Mouse (Mus musculus) hindlimb bud, embryonic 11.5 days (tissue): ENCODE results near the gene Cenpp.
"Not testable (repeated sequence)": the region's sequence is repeated elsewhere in the genome, so short reads cannot be mapped to it uniquely, and the experiment has no call there.

Source experiments
- DNase-seq: peaks from one replicate; pipeline ENCODE4 v3.0.0-alpha.2; 2012; ENCODE audit warnings: low read depth, low spot score; ENCODE audit errors: extremely low spot score

The Cenpp gene

GRCm38 (mm10) chr13:49608589-49609322 lies 43.8 kb downstream of the Cenpp start:
- DNase-seq = no peak

- no peak for DNase-seq
Observed at GRCm38 (mm10) chr13:49607714-49608113, 44.9 kb downstream of the Cenpp start, which contains the start of gene Ogn. TSS of gene Ogn (plus strand) at chr13:49608046.

DNA sequence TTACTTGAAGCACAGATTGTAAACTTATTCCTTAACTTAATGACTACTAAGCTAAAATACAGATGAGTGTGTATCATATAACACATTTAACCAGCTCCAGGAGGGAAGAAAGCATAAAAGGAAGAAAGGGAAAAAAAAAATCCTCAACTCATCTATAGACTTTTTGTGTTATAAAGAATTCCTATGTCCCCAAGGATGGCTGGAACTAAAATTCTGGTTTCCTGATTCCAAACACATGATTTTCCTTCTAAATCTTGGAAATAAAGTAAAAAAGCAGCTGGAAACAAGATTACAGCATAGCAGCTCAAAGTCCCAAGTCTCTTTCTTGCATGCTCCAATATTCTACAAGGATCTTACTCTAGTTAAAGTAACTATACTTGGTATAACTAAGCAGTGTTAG lies 49.0 kb downstream of the Cenpp start:
- no peak for DNase-seq

DNA sequence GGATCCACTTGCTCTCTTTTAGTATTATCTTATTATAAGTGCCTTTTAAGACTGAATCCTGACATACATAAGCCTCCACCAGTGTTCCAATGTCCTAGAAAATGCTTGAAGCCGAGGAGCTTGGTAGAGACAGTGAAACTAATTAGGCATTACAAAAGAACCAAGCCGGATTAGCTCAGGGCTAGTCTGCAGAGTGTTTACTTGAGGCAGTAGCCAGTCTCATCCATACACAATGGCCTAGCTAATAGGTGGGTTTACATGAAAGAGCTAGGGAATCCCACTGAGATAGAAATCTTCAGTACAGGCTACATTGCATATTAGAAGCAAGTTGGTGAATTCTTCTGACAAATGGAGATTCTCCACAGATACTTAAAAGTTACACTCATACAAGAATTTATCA lies 50.0 kb downstream of the Cenpp start:
- not testable (repeated sequence) for DNase-seq

DNA sequence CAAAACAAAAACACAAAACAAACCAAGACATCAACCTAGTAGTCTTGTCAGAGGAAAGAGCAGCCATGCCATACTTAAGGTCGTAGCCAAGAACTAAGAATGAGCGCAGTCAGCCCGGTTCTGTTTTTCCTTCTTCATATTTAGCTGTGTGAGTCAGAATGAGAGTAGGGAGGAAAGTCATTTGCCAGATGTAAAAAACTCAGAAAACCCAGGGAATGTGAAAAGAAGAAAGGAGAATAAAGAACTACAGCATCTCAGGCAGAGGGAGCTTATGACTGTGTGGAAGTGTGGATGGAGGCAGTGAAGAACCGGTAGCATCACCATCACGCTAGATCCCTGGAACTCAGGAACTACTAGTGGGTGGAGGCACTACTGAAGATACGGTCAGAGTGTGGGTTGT lies 66.5 kb downstream of the Cenpp start:
- no peak for DNase-seq

GRCm38 (mm10) chr13:49584307-49585005 lies 68.1 kb downstream of the Cenpp start:
- no peak for DNase-seq

- no peak for DNase-seq
Observed at GRCm38 (mm10) chr13:49583859-49584258, 68.7 kb downstream of the Cenpp start.

DNA sequence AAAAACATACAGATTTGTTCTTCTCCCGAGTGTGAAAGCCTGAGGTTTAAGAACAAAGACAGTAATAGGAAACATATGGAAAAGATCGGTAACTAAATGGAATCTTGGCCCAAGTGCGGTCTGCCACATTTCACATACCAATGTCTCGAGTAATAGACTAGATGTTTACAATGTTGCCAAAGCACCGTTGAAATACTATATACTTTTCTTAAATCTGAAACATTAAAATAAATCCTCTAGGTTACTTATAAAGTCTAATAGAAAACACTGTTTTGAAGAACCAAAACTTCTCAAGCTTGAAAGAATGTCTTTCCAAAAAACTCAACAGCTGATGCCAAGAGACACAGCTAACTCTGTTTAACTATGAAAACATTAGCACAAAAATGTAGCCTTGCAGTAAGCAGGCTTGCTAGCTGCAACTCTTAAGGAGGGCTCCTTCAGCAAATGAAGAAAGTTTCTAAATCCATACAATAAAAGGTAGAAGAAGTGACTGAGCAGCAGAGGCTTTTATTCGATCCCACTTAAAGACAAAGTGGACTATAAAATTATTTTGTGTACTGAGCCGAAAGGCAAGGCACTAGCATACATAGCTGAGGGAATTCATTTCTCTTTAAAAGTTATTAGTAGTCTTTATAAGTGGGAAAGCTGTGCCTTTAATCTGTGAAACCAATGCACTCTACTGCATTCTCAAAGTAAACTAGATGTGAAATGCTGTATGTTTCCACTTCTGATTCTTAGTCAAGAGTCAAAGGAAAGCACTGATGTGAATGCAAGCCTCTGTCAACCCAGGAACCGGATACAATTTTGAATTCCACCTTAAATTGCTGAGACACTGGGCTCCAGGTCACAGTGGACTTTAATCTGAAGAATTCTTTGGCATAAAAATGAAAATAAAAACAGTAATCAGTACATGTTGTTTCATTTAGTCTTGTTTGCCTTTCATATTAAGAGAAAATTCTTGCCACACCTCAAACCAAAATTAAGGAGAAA lies 70.7 kb downstream of the Cenpp start, which contains the start of gene Omd:
TSS of gene Omd (plus strand) at position 922 of the 990 bp plus-strand sequence.
- peak; percentile 56 for DNase-seq

DNA sequence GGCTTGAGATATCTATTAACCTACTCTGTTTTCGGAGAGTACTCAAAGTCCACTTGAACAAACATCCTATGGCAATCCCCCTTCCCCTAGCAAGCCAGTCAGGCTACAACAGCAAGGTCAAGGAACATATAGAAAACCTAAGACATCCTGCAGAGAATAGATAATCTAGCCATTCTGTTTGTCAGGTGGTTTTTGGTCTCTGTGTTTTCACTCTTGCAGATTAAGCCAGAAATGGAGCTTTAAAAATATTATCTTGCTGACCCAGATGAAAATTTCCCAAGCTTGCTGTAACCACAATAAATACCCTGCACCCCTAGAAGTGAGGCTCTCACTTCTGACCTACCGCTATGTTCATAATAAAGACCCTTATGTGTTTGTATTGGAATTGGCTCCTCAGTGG lies 81.2 kb downstream of the Cenpp start:
- DNase-seq = no peak

- no peak for DNase-seq
Observed at GRCm38 (mm10) chr13:49570371-49570770, 82.2 kb downstream of the Cenpp start.

GRCm38 (mm10) chr13:49564347-49564746 lies 88.2 kb downstream of the Cenpp start:
- no peak for DNase-seq

DNA sequence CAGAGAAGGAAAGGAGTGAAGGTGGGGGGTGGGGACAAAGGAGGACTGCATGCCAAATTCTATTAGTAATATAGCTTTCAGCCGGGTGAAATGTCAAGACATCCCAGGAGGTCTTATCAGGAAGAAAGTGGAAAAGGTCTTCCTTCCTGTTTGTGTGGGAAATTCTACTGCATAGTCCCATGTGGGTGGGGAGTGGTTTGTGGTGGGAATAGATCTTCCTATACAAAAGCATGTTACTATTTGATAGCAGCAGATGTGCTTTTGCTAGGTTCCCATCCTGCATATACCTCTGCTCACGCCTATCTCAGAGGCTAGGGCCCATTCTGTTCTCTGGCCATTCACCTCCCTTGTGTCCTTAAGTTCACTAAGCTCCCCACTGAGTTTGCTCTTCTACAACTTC lies 91.7 kb downstream of the Cenpp start:
- DNase-seq = no peak

DNA sequence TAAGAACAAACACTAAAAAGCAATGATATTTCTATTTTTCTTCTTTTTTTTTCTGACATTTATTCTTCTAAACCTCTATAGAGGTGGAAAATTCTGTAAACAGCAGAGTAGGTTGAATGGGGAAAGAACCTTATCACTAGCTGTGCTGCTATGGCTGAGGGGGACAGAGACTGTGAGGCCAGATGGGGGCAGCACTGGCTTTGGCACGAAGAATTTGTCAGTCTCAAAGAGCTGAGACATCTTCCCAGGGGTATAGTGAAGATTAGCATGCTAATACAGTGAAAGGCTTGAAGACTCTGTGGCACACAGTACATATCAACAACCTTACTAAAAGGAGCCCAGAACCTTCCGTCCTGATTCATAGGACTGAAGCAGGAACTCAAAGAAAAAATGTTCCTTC lies 93.4 kb downstream of the Cenpp start:
- DNase-seq = no peak

GRCm38 (mm10) chr13:49556924-49557323 lies 95.7 kb downstream of the Cenpp start:
- DNase-seq = no peak

DNA sequence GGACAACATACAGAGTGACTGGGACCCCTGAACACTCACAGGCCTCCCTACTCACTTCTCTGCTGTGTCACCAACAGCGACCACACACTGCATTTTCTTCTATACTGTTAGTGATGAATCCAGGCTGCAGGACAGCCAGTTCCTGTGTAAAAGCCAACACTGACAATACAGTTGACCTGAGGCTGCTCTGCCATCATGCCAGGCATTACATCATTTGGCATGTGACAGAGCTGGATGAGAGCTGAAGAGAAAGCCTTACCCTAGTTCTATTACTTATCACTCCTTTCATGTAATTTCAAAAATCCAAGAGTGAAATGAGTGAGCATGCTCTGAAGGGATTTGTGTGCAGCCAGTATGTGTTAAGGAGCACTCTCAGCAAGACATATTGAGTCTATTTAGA lies 96.4 kb downstream of the Cenpp start:
- no peak for DNase-seq

- no peak for DNase-seq
Observed at GRCm38 (mm10) chr13:49554519-49554918, 98.1 kb downstream of the Cenpp start.

- DNase-seq = no peak
Observed at GRCm38 (mm10) chr13:49549616-49550015, 103.0 kb downstream of the Cenpp start.

DNA sequence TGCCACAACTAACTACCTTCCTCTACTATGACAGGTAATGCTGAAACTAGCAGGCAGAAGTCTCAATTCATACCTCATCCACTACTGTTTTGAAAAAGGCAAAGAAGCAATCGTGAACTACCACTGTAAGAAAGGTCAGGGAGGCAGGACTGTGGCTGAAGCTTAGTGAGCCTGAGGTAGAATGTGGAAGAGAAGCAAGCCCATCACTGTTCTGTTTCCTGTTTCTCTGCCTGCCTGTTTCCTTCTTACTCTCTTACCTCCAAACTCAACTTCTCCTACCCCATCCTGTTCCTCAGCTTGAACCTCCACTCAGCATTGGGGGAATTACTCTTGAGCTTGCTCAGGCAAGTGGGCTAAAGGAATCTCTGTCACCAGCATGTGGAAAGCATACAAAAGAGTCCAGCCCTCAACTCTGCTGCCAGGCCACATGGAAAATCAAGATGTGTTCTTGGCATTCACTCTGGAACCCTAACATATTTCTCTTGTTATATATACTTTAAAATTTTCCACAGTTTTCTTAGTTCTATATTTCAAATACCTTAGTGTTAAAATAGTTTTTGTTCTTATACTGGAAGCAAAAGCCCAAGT lies 104.9 kb downstream of the Cenpp start:
- DNase-seq = no peak

- no peak for DNase-seq
Observed at GRCm38 (mm10) chr13:49546517-49546916, 106.1 kb downstream of the Cenpp start.

- no peak for DNase-seq
Observed at GRCm38 (mm10) chr13:49545646-49546045, 106.9 kb downstream of the Cenpp start.

GRCm38 (mm10) chr13:49544279-49544678 lies 108.3 kb downstream of the Cenpp start, which contains the start of gene Aspn:
TSS of gene Aspn (plus strand) at chr13:49544443.
- no peak for DNase-seq
